Mouse (Mus musculus) midbrain, embryonic 10.5 days (tissue): ENCODE results near the gene Akap13. TPM values are rescaled to one million over a fixed set of nuclear protein-coding genes. Genes with fewer than 3 reads are reported as not detected.

Experiments
- DNase-seq: peaks from one replicate; pipeline ENCODE4 v3.0.0-alpha.2; 2017; ENCODE audit warnings: low spot score
- H3K27ac ChIP-seq: fragments of 300-500 bp; sonication (generic); replicated peaks from 2 replicates; pipeline ENCODE4 v1.5.1; 2016; ENCODE audit warnings: mild to moderate bottlenecking
- H3K27me3 ChIP-seq: fragments of 300-500 bp; sonication (generic); 2 replicates; pipeline ENCODE4 v1.6.1; 2016; ENCODE audit warnings: low read depth, mild to moderate bottlenecking; ENCODE audit not compliant: poor library complexity, severe bottlenecking
- H3K36me3 ChIP-seq: fragments of 300-500 bp; sonication (generic); 2 replicates; pipeline ENCODE4 v1.6.1; 2016; ENCODE audit warnings: mild to moderate bottlenecking, moderate library complexity
- H3K4me1 ChIP-seq: fragments of 300-500 bp; sonication (generic); 2 replicates; pipeline ENCODE4 v1.6.1; 2016
- H3K4me3 ChIP-seq: fragments of 300-500 bp; sonication (generic); 2 replicates; pipeline ENCODE4 v1.5.1; 2016; ENCODE audit warnings: mild to moderate bottlenecking, moderate library complexity
- H3K9me3 ChIP-seq: fragments of 300-500 bp; sonication (generic); replicated peaks from 2 replicates; pipeline ENCODE4 v1.6.1; 2016; ENCODE audit warnings: mild to moderate bottlenecking
- WGBS: fragments of 180-500 bp; shearing (Covaris S2); methylation state at CpG from one replicate; pipeline ENCODE4 v1.1.7; 2016; 5-methylcytosine and 5-hydroxymethylcytosine counted together
- polyA plus RNA-seq: library from polyadenylated mRNA; unstranded; fragments of >200 nt; fragmentation: Nextera tagmentation; extraction: Ambion mirVana; gene quantifications from 2 replicates; pipeline ENCODE4 v1.2.1, GENCODE M21; 2016

Akap13 gene
- polyA plus RNA-seq, 1 experiment from 2014 or later: 29.0 TPM

GRCm38 (mm10) chr7:75558225-75558624 is 102.9 kb downstream of the Akap13 start:
- WGBS: 88% methylated on average over 1 of the region's 1 CpGs
- H3K4me3 ChIP-seq: no peak overlapping the region
- no peaks in the 10 kb centered on the region for H3K36me3 ChIP-seq
- H3K27me3 ChIP-seq: no peaks in the 10 kb centered on the region
- H3K27ac ChIP-seq: 0 out of 2 replicates have a peak overlapping the region, but pooled peaks have one; percentile 17
- peaks cover 22% of the 10 kb centered on the region for H3K4me1 ChIP-seq
- H3K9me3 ChIP-seq: no peaks in the 10 kb centered on the region
- DNase-seq: no peak

GRCm38 (mm10) chr7:75559119-75559518 is 103.8 kb downstream of the Akap13 start:
- WGBS: 72% methylated on average over 4 of the region's 4 CpGs
- DNase-seq: no peak
- H3K4me3 ChIP-seq: no peak overlapping the region
- no peaks in the 10 kb centered on the region for H3K9me3 ChIP-seq
- no peaks in the 10 kb centered on the region for H3K27me3 ChIP-seq
- H3K4me1 ChIP-seq: peaks cover 20% of the 10 kb centered on the region
- H3K36me3 ChIP-seq: no peaks in the 10 kb centered on the region
- H3K27ac ChIP-seq: no peak overlapping the region

- 95% methylated on average over 4 of the region's 4 CpGs for WGBS
- peaks cover 19% of the 10 kb centered on the region for H3K4me1 ChIP-seq
- no peak overlapping the region for H3K27ac ChIP-seq
- H3K9me3 ChIP-seq: no peaks in the 10 kb centered on the region
- no peaks in the 10 kb centered on the region for H3K36me3 ChIP-seq
- DNase-seq: no peak
- H3K4me3 ChIP-seq: no peak overlapping the region
- H3K27me3 ChIP-seq: no peaks in the 10 kb centered on the region
Observed at GRCm38 (mm10) chr7:75559915-75560314, 104.6 kb downstream of the Akap13 start.

GRCm38 (mm10) chr7:75560566-75560965 is 105.2 kb downstream of the Akap13 start:
- H3K4me1 ChIP-seq: peaks cover 18% of the 10 kb centered on the region
- 92% methylated on average over 2 of the region's 2 CpGs for WGBS
- H3K36me3 ChIP-seq: no peaks in the 10 kb centered on the region
- no peak for DNase-seq
- no peak overlapping the region for H3K4me3 ChIP-seq
- no peak overlapping the region for H3K27ac ChIP-seq
- H3K27me3 ChIP-seq: no peaks in the 10 kb centered on the region
- no peaks in the 10 kb centered on the region for H3K9me3 ChIP-seq

- WGBS: 95% methylated on average over 1 of the region's 1 CpGs
- Histone ChIP-seq H3K27ac (no peak overlapping the region), H3K4me1 (peaks cover 16% of the 10 kb centered on the region), H3K9me3 (no peaks in the 10 kb centered on the region), H3K36me3 (no peaks in the 10 kb centered on the region), H3K27me3 (no peaks in the 10 kb centered on the region), H3K4me3 (no peak overlapping the region)
- no peak for DNase-seq
Observed at GRCm38 (mm10) chr7:75561134-75561533, 105.8 kb downstream of the Akap13 start.

- 92% methylated on average over 4 of the region's 4 CpGs for WGBS
- no peaks in the 10 kb centered on the region for H3K27me3 ChIP-seq
- H3K36me3 ChIP-seq: 0 out of 2 replicates have a peak, but pooled peaks cover 4% of the 10 kb centered on the region
- no peaks in the 10 kb centered on the region for H3K4me1 ChIP-seq
- H3K27ac ChIP-seq: no peak overlapping the region
- DNase-seq: no peak
- H3K4me3 ChIP-seq: no peak overlapping the region
- no peaks in the 10 kb centered on the region for H3K9me3 ChIP-seq
Observed at GRCm38 (mm10) chr7:75568276-75568675, 112.9 kb downstream of the Akap13 start.

- H3K4me1 ChIP-seq: no peaks in the 10 kb centered on the region
- no peaks in the 10 kb centered on the region for H3K9me3 ChIP-seq
- no peaks in the 10 kb centered on the region for H3K27me3 ChIP-seq
- DNase-seq: no peak
- no peak overlapping the region for H3K27ac ChIP-seq
- H3K4me3 ChIP-seq: no peak overlapping the region
- H3K36me3 ChIP-seq: 0 out of 2 replicates have a peak, but pooled peaks cover 4% of the 10 kb centered on the region
Observed at GRCm38 (mm10) chr7:75568883-75569282, 113.5 kb downstream of the Akap13 start.

GRCm38 (mm10) chr7:75570218-75570617 is 114.9 kb downstream of the Akap13 start:
- H3K4me1 ChIP-seq: no peaks in the 10 kb centered on the region
- no peak overlapping the region for H3K4me3 ChIP-seq
- 93% methylated on average over 3 of the region's 3 CpGs for WGBS

GRCm38 (mm10) chr7:75571078-75571477 is 115.7 kb downstream of the Akap13 start:
- DNase-seq: no peak
- Histone ChIP-seq H3K36me3 (0 out of 2 replicates have a peak, but pooled peaks cover 4% of the 10 kb centered on the region), H3K27me3 (no peaks in the 10 kb centered on the region), H3K27ac (no peak overlapping the region), H3K4me3 (no peak overlapping the region), H3K4me1 (no peaks in the 10 kb centered on the region), H3K9me3 (no peaks in the 10 kb centered on the region)
- WGBS: 83% methylated on average over 2 of the region's 2 CpGs

More at GRCm38 (mm10) chr7:75570218-75570617, 114.9 kb downstream of the Akap13 start:
- H3K27me3 ChIP-seq: no peaks in the 10 kb centered on the region
- 0 out of 2 replicates have a peak, but pooled peaks cover 4% of the 10 kb centered on the region for H3K36me3 ChIP-seq
- no peak for DNase-seq
- no peaks in the 10 kb centered on the region for H3K9me3 ChIP-seq
- H3K27ac ChIP-seq: no peak overlapping the region

- H3K27me3 ChIP-seq: no peaks in the 10 kb centered on the region
- 89% methylated on average over 4 of the region's 4 CpGs for WGBS
- no peak overlapping the region for H3K27ac ChIP-seq
- peaks cover 4% of the 10 kb centered on the region; the same call in 1 of the 2 replicates for H3K36me3 ChIP-seq
- H3K9me3 ChIP-seq: no peaks in the 10 kb centered on the region
- no peak for DNase-seq
- no peak overlapping the region for H3K4me3 ChIP-seq
- no peaks in the 10 kb centered on the region for H3K4me1 ChIP-seq
Observed at GRCm38 (mm10) chr7:75572127-75572526, 116.8 kb downstream of the Akap13 start.

- 65% methylated on average over 9 of the region's 9 CpGs for WGBS
Observed at GRCm38 (mm10) chr7:75575120-75575649, 119.9 kb downstream of the Akap13 start.

GRCm38 (mm10) chr7:75575800-75576585 is 120.7 kb downstream of the Akap13 start:
- Histone ChIP-seq H3K4me3 (no peak overlapping the region), H3K9me3 (no peaks in the 10 kb centered on the region), H3K36me3 (peaks cover 18% of the 10 kb centered on the region), H3K27me3 (no peaks in the 10 kb centered on the region), H3K27ac (no peak overlapping the region), H3K4me1 (no peaks in the 10 kb centered on the region)
- 100% methylated on average over 1 of the region's 1 CpGs for WGBS
- no peak for DNase-seq

More at GRCm38 (mm10) chr7:75575120-75575649, 119.9 kb downstream of the Akap13 start:
- H3K27me3 ChIP-seq: no peaks in the 10 kb centered on the region
- no peak for DNase-seq
- no peaks in the 10 kb centered on the region for H3K9me3 ChIP-seq
- H3K27ac ChIP-seq: no peak overlapping the region
- no peak overlapping the region for H3K4me3 ChIP-seq
- no peaks in the 10 kb centered on the region for H3K4me1 ChIP-seq
- peaks cover 12% of the 10 kb centered on the region for H3K36me3 ChIP-seq

GRCm38 (mm10) chr7:75576851-75577250 is 121.5 kb downstream of the Akap13 start:
- WGBS: 95% methylated on average over 2 of the region's 2 CpGs
- Histone ChIP-seq H3K36me3 (peaks cover 24% of the 10 kb centered on the region), H3K9me3 (no peaks in the 10 kb centered on the region), H3K4me1 (no peaks in the 10 kb centered on the region), H3K27me3 (no peaks in the 10 kb centered on the region), H3K4me3 (no peak overlapping the region), H3K27ac (no peak overlapping the region)
- DNase-seq: no peak
